Mouse (Mus musculus): Measurements from ENCODE around the gene Tnr. TPM values are rescaled to one million over a fixed set of nuclear protein-coding genes. Genes with fewer than 3 reads are reported as not detected.

Gene Tnr
- total and polyA plus RNA-seq, 3 experiments = 0.01 TPM; not detected in 2

- no peak for DNase-seq (ENCODE audit: low read depth, low spot score)
- Histone ChIP-seq H3K4me3 (ENCODE audit: control insufficient read depth in 1 of 2, insufficient read depth in 1 of 2, low read depth in 2 of 2, low read length in 2 of 2) (no peak overlapping the region), H3K4me1 (ENCODE audit: control insufficient read depth in 1 of 2, insufficient read depth in 2 of 2, low read length in 2 of 2) (no peaks in the 10 kb centered on the region), H3K9ac (ENCODE audit: control insufficient read depth, low read depth, low read length, poor library complexity, severe bottlenecking) (no peak overlapping the region), H3K79me2 (ENCODE audit: control insufficient read depth, insufficient read depth, low read length, poor library complexity) (no peaks in the 10 kb centered on the region), H3K9me3 (replicated peaks; ENCODE audit: insufficient read depth, low read length) (no peaks in the 10 kb centered on the region), H3K36me3 (ENCODE audit: control insufficient read depth in 1 of 2, insufficient read depth in 2 of 2, low read length in 2 of 2) (no peaks in the 10 kb centered on the region), H3K27me3 (ENCODE audit: control insufficient read depth in 1 of 2, insufficient read depth in 2 of 2, low read length in 2 of 2) (no peaks in the 10 kb centered on the region), H3K27ac (ENCODE audit: control insufficient read depth, low read depth, low read length) (no peak overlapping the region)
- no peak for TF ChIP-seq USF2 (IDR thresholded peaks at IDR 0.05; ENCODE audit: borderline replicate concordance in 1 of 2, insufficient read depth in 1 of 2, low read depth in 1 of 2, low read length in 2 of 2)
- no peak for TF ChIP-seq TBP (IDR thresholded peaks at IDR 0.05; ENCODE audit: low read depth, low read length)
- TF ChIP-seq ZKSCAN1 (IDR thresholded peaks at IDR 0.05; ENCODE audit: low read depth, low read length) = no peak
- no peak for TF ChIP-seq MYC (IDR thresholded peaks at IDR 0.05; ENCODE audit: low read depth, low read length)
- TF ChIP-seq NELFE (IDR thresholded peaks at IDR 0.05; ENCODE audit: low read depth, low read length) = no peak
- TF ChIP-seq SIN3A (IDR thresholded peaks at IDR 0.05; ENCODE audit: low read length) = no peak
- no peak for TF ChIP-seq EP300 (IDR thresholded peaks at IDR 0.05; ENCODE audit: low read depth in 1 of 2, low read length in 2 of 2)
- no peak for TF ChIP-seq POLR2AphosphoS2 (IDR thresholded peaks at IDR 0.05; ENCODE audit: low read length)
- no peak for TF ChIP-seq MAFK (IDR thresholded peaks at IDR 0.05; ENCODE audit: borderline replicate concordance, low read depth, low read length)
- TF ChIP-seq RCOR1 (IDR thresholded peaks at IDR 0.05; ENCODE audit: low read depth, low read length) = no peak
- no peak for TF ChIP-seq CHD2 (IDR thresholded peaks at IDR 0.05; ENCODE audit: low read length)
- TF ChIP-seq HCFC1 (IDR thresholded peaks at IDR 0.05; ENCODE audit: low read depth, low read length) = no peak
- TF ChIP-seq MEF2A (IDR thresholded peaks at IDR 0.05; ENCODE audit: extremely low read depth, insufficient replicate concordance, low read depth, low read length, poor library complexity, severe bottlenecking) = no peak
- no peak for TF ChIP-seq CHD1 (IDR thresholded peaks at IDR 0.05; ENCODE audit: low read depth, low read length)
- no peak for TF ChIP-seq MYB (IDR thresholded peaks at IDR 0.05; ENCODE audit: low read depth, low read length)
- TF ChIP-seq ZC3H11A (IDR thresholded peaks at IDR 0.05; ENCODE audit: low read depth, low read length) = no peak
- no peak for TF ChIP-seq ZNF384 (IDR thresholded peaks at IDR 0.05; ENCODE audit: low read depth, low read length)
Observed at GRCm38 (mm10) chr1:159869619-159870441, 346.3 kb downstream of the Tnr start.

- Histone ChIP-seq H3K36me3 (ENCODE audit: control insufficient read depth in 1 of 2, insufficient read depth in 2 of 2, low read length in 2 of 2) (no peaks in the 10 kb centered on the region), H3K27me3 (ENCODE audit: control insufficient read depth in 1 of 2, insufficient read depth in 2 of 2, low read length in 2 of 2) (no peaks in the 10 kb centered on the region), H3K9ac (ENCODE audit: control insufficient read depth, low read depth, low read length, poor library complexity, severe bottlenecking) (no peak overlapping the region), H3K79me2 (ENCODE audit: control insufficient read depth, insufficient read depth, low read length, poor library complexity) (no peaks in the 10 kb centered on the region), H3K4me1 (ENCODE audit: control insufficient read depth in 1 of 2, insufficient read depth in 2 of 2, low read length in 2 of 2) (no peaks in the 10 kb centered on the region), H3K9me3 (replicated peaks; ENCODE audit: insufficient read depth, low read length) (no peaks in the 10 kb centered on the region), H3K4me3 (ENCODE audit: control insufficient read depth in 1 of 2, insufficient read depth in 1 of 2, low read depth in 2 of 2, low read length in 2 of 2) (no peak overlapping the region), H3K27ac (ENCODE audit: control insufficient read depth, low read depth, low read length) (no peak overlapping the region)
- TF ChIP-seq BHLHE40 (IDR thresholded peaks at IDR 0.05; ENCODE audit: borderline replicate concordance, low read depth, low read length) (no peak), TAL1 (IDR thresholded peaks at IDR 0.05; ENCODE audit: low read length) (no peak), POLR2AphosphoS5 (IDR thresholded peaks at IDR 0.05; ENCODE audit: borderline replicate concordance, low read depth, low read length) (no peak), TBP (IDR thresholded peaks at IDR 0.05; ENCODE audit: low read depth, low read length) (no peak), POLR2A (IDR thresholded peaks at IDR 0.05; ENCODE audit: control insufficient read depth in 1 of 2, insufficient read depth in 1 of 2, low read depth in 1 of 2, low read length in 2 of 2, poor library complexity in 1 of 2) (no peak), SMC3 (IDR thresholded peaks at IDR 0.05; ENCODE audit: low read depth, low read length) (no peak), POLR2AphosphoS2 (IDR thresholded peaks at IDR 0.05; ENCODE audit: low read length) (no peak), EP300 (IDR thresholded peaks at IDR 0.05; ENCODE audit: low read depth in 1 of 2, low read length in 2 of 2) (no peak), UBTF (IDR thresholded peaks at IDR 0.05; ENCODE audit: borderline replicate concordance, insufficient read depth, low read depth, low read length) (no peak), USF1 (IDR thresholded peaks at IDR 0.05; ENCODE audit: low read depth, low read length) (no peak), CHD1 (IDR thresholded peaks at IDR 0.05; ENCODE audit: low read depth, low read length) (no peak), JUND (IDR thresholded peaks at IDR 0.05; ENCODE audit: low read depth, low read length) (no peak)
- DNase-seq (ENCODE audit: low read depth, low spot score) = no peak
Observed at GRCm38 (mm10) chr1:159872866-159873265, 349.3 kb downstream of the Tnr start.
